Mouse (Mus musculus): ENCODE data around the gene Atp4a.

- TF ChIP-seq POLR2A (IDR thresholded peaks at IDR 0.05; ENCODE audit: low read depth, low read length) (no peak), CTCF (IDR thresholded peaks at IDR 0.05; ENCODE audit: extremely low read depth, insufficient read length, insufficient replicate concordance, low read depth, low read length) (no peak)
These were observed 47.3 kb upstream of the Atp4a start, which contains the start of gene Haus5 for GRCm38 (mm10) chr7:30664529-30665200.

All from small intestine, adult 2 months (tissue).